Mouse (Mus musculus) T-helper 17 cell (primary cell): Measurements from ENCODE around the gene Vmn1r36.
"Not testable (repeated sequence)": the region's sequence is repeated elsewhere in the genome, so short reads cannot be mapped to it uniquely, and the experiment has no call there.

Experiments used
- in situ Hi-C, 2 experiments: fragments of 300-600 bp; cut with MboI, MseI; formaldehyde crosslinking; loops; 1 replicate in 1 of 2; 2 replicates in 1 of 2; pipeline ENCODE4 v1.15.1; 2025; ENCODE audit warnings: high pct_unique_total_duplicates in 2 of 2

The Vmn1r36 gene

DNA sequence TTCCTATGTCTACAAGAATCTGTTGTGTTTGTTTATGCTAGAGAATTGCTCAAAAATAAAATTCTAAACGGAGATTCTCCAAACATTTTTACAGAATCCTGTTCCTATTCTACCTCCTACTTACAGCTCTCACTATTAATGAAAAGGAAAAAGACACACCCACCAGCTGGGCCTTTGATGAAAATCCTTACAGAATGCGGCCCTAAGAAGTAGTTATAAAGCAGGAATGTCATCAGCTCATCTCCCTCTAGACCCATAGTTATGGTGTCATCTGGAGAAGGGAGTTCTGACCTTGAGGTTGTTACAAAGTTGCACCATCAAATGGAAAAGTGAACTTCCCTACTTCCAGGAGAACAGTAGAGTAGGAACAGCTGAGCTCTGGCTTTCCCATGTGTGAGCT lies at the start of gene Vmn1r36:
Gene Vmn1r36, minus strand, starts transcription at position 101 of the 400 bp plus-strand sequence.
- in situ Hi-C loops = not testable (repeated sequence)

DNA sequence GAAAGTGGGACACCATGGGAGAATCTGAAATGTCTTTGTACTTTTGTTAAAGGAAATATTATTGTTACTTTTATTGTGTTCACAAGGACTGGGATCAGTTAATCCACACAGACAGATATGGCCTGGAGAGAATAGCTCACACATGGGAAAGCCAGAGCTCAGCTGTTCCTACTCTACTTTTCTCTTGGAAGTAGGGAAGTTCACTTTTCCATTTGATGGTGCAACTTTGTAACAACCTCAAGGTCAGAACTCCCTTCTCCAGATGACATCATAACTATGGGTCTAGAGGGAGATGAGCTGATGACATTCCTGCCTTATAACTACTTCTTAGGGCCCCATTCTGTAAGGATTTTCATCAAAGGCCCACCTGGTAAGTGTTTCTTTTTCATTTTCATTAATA lies 10.1 kb upstream of the Vmn1r36 start, which contains the start of gene Vmn1r37:
Gene Vmn1r37, plus strand, starts transcription at position 301 of the 400 bp plus-strand sequence.
- in situ Hi-C loops = not testable (repeated sequence)

GRCm38 (mm10) chr6:66713854-66714253 lies 5.1 kb downstream of the Vmn1r36 start:
- in situ Hi-C loops = no loop called here

DNA sequence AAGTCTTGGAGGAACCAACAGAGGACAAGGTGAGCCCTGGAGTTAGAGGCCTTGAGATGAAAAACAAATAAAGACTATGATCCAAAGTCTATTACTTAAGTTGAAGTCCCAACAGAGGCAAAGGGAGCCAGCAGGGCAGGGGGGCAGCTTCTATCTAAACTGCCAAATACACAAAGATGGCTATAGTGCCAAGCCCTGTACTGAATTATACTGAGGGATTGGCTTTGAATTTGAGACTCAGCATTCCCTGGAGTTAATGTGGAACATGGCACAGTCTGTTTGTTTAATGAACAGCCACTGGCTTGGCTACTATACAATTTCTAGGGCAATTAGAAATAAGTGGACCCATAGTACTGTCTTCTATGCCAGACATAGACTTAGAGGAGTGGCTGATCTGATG lies 10.1 kb downstream of the Vmn1r36 start:
- in situ Hi-C loops = no loop called here

DNA sequence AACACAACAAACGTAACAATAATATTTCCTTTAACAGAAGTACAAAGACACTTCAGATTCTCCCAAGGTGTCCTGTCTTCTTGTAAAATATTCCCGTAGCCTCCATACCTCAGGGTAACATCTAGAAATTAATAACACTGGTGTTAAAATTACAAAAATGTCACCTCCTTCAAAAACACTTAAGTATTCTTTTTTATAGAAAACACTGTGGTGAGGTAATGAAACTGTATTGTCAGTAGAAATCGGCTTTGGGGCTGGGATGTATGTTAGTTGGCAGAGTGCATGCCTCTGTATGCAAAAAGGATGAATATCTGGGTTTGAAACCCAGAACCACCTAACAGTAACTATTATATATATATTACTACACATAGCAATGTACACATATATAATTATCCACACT lies 33.2 kb downstream of the Vmn1r36 start, which contains the start of gene Vmn1r35:
Gene Vmn1r35, minus strand, starts transcription at position 101 of the 400 bp plus-strand sequence.
- in situ Hi-C loops = no loop called here
